Mouse (Mus musculus) hindbrain, embryonic 12.5 days (tissue): ENCODE measurements around the gene Mlip. TPM values are rescaled to one million over a fixed set of nuclear protein-coding genes. Genes with fewer than 3 reads are reported as not detected.

Experiments
- ATAC-seq: fragments of 200-750 bp; cut with Nextera tagmentation; 2 replicates; pipeline ENCODE4 v1.8.0; 2017; ENCODE audit warnings: moderate TSS enrichment; ENCODE audit not compliant: low FRiP score
- H3K27ac ChIP-seq: fragments of 300-500 bp; sonication (generic); 2 replicates; pipeline ENCODE4 v1.5.1; 2016; ENCODE audit warnings: mild to moderate bottlenecking
- H3K27me3 ChIP-seq: fragments of 300-500 bp; sonication (generic); 2 replicates; pipeline ENCODE4 v1.6.1; 2016; ENCODE audit warnings: mild to moderate bottlenecking
- H3K36me3 ChIP-seq: fragments of 300-500 bp; sonication (generic); 2 replicates; pipeline ENCODE4 v1.6.1; 2016; ENCODE audit warnings: mild to moderate bottlenecking
- H3K4me1 ChIP-seq: fragments of 300-500 bp; sonication (generic); 2 replicates; pipeline ENCODE4 v1.6.1; 2016
- H3K4me2 ChIP-seq: fragments of 300-500 bp; sonication (generic); replicated peaks from 2 replicates; pipeline ENCODE4 v1.6.1; 2016; ENCODE audit warnings: mild to moderate bottlenecking
- H3K4me3 ChIP-seq: fragments of 300-500 bp; sonication (generic); 2 replicates; pipeline ENCODE4 v1.5.1; 2016; ENCODE audit warnings: mild to moderate bottlenecking
- H3K9ac ChIP-seq: fragments of 300-500 bp; sonication (generic); 2 replicates; pipeline ENCODE4 v1.6.1; 2016; ENCODE audit warnings: mild to moderate bottlenecking, moderate library complexity
- H3K9me3 ChIP-seq: fragments of 300-500 bp; sonication (generic); replicated peaks from 2 replicates; pipeline ENCODE4 v1.6.1; 2016; ENCODE audit warnings: mild to moderate bottlenecking
- WGBS: fragments of 180-500 bp; shearing (Covaris S2); methylation state at CpG from one replicate; pipeline ENCODE4 v1.1.7; 2016; 5-methylcytosine and 5-hydroxymethylcytosine counted together
- polyA plus RNA-seq: library from polyadenylated mRNA; unstranded; fragments of >200 nt; fragmentation: Nextera tagmentation; extraction: Ambion mirVana; gene quantifications from 2 replicates; pipeline ENCODE4 v1.2.1, GENCODE M21; 2016

Gene Mlip
- polyA plus RNA-seq, 1 experiment from 2014 or later = 1.3 TPM

GRCm38 (mm10) chr9:77272727-77273126, 80.0 kb downstream of the Mlip start:
- no peak for ATAC-seq
- H3K9me3 ChIP-seq = no peaks in the 10 kb centered on the region
- 84% methylated on average over 4 of the region's 4 CpGs for WGBS
- H3K4me3 ChIP-seq = no peak overlapping the region
- no peak overlapping the region for H3K4me2 ChIP-seq
- no peak overlapping the region for H3K9ac ChIP-seq
- H3K4me1 ChIP-seq = no peaks in the 10 kb centered on the region; the same call in 1 of the 2 replicates
- no peaks in the 10 kb centered on the region for H3K27me3 ChIP-seq
- no peaks in the 10 kb centered on the region for H3K36me3 ChIP-seq
- no peak overlapping the region for H3K27ac ChIP-seq

- ATAC-seq = no peak
- H3K9me3 ChIP-seq = no peaks in the 10 kb centered on the region
- no peak overlapping the region for H3K27ac ChIP-seq
- no peak overlapping the region for H3K4me2 ChIP-seq
- H3K36me3 ChIP-seq = no peaks in the 10 kb centered on the region
- 76% methylated on average over 4 of the region's 4 CpGs for WGBS
- no peak overlapping the region for H3K9ac ChIP-seq
- H3K27me3 ChIP-seq = no peaks in the 10 kb centered on the region
- no peak overlapping the region for H3K4me3 ChIP-seq
- H3K4me1 ChIP-seq = 0 out of 2 replicates have a peak, but pooled peaks cover 3% of the 10 kb centered on the region
These were observed 87.3 kb downstream of the Mlip start for GRCm38 (mm10) chr9:77265268-77266017.

- Histone ChIP-seq H3K9me3 (no peaks in the 10 kb centered on the region), H3K9ac (no peak overlapping the region), H3K4me2 (no peak overlapping the region), H3K27me3 (no peaks in the 10 kb centered on the region), H3K36me3 (no peaks in the 10 kb centered on the region), H3K27ac (no peak overlapping the region), H3K4me3 (no peak overlapping the region), H3K4me1 (no peaks in the 10 kb centered on the region)
- no peak for ATAC-seq
- WGBS = 68% methylated on average over 4 of the region's 4 CpGs
These were observed 93.7 kb downstream of the Mlip start for GRCm38 (mm10) chr9:77259052-77259451.

DNA sequence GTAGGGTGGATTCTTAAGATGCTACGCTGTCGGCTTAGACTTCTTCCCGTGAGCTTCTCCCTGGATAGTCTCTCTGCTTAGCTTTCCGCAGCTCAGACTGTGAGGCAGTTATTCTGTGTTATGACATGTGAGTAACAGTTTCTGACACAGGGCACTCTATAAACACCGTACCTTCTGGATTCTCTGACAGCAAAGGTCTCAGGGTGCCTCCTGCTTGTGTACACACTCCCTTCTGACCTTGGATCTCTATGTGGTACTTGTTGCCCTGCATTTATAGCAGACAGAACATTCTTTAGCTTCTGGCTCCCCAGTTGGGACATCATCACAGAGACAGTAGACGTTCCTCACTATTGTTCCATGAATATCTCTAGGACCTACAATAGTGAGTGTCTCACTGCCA, 94.5 kb downstream of the Mlip start:
- Histone ChIP-seq H3K9ac (no peak overlapping the region), H3K27me3 (no peaks in the 10 kb centered on the region), H3K27ac (no peak overlapping the region), H3K4me2 (no peak overlapping the region), H3K9me3 (no peaks in the 10 kb centered on the region), H3K4me1 (no peaks in the 10 kb centered on the region), H3K36me3 (no peaks in the 10 kb centered on the region), H3K4me3 (no peak overlapping the region)
- ATAC-seq = no peak
- WGBS = 94% methylated on average over 6 of the region's 6 CpGs

GRCm38 (mm10) chr9:77254514-77254913, 98.3 kb downstream of the Mlip start:
- Histone ChIP-seq H3K4me1 (no peaks in the 10 kb centered on the region), H3K36me3 (no peaks in the 10 kb centered on the region), H3K27ac (no peak overlapping the region), H3K27me3 (no peaks in the 10 kb centered on the region), H3K4me2 (no peak overlapping the region), H3K4me3 (no peak overlapping the region), H3K9me3 (no peaks in the 10 kb centered on the region), H3K9ac (no peak overlapping the region)
- WGBS = 91% methylated on average over 3 of the region's 3 CpGs
- ATAC-seq = no peak

DNA sequence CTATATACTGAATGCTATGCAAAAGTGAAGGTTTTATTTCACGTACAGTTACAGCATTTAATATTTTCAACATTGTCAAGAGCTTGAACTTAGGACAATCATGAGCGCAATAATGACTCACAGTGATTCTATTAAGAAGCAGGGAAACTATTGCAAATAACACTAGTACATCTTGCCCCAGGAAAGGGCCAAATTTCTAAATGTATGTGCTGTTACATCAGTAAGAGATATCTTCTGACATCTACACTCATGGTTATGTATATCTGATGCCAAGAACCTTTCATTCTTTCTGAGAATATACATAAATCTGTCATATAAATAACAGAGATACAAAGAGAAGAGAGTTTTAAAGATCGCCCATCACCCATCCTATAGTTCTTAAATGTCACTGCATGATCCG, 100.0 kb downstream of the Mlip start:
- no peak overlapping the region for H3K4me3 ChIP-seq
- no peak overlapping the region for H3K9ac ChIP-seq
- H3K27me3 ChIP-seq = no peaks in the 10 kb centered on the region
- H3K36me3 ChIP-seq = no peaks in the 10 kb centered on the region
- no peak for ATAC-seq
- H3K9me3 ChIP-seq = no peaks in the 10 kb centered on the region
- H3K27ac ChIP-seq = no peak overlapping the region
- H3K4me1 ChIP-seq = no peaks in the 10 kb centered on the region
- H3K4me2 ChIP-seq = no peak overlapping the region
- WGBS = 93% methylated on average over 4 of the region's 4 CpGs

GRCm38 (mm10) chr9:77252134-77252533, 100.6 kb downstream of the Mlip start:
- H3K27ac ChIP-seq = no peak overlapping the region
- no peaks in the 10 kb centered on the region for H3K9me3 ChIP-seq
- H3K4me1 ChIP-seq = no peaks in the 10 kb centered on the region
- 83% methylated on average over 7 of the region's 7 CpGs for WGBS
- H3K36me3 ChIP-seq = no peaks in the 10 kb centered on the region
- no peak overlapping the region for H3K4me3 ChIP-seq
- no peak for ATAC-seq
- no peak overlapping the region for H3K9ac ChIP-seq
- H3K27me3 ChIP-seq = no peaks in the 10 kb centered on the region
- no peak overlapping the region for H3K4me2 ChIP-seq

DNA sequence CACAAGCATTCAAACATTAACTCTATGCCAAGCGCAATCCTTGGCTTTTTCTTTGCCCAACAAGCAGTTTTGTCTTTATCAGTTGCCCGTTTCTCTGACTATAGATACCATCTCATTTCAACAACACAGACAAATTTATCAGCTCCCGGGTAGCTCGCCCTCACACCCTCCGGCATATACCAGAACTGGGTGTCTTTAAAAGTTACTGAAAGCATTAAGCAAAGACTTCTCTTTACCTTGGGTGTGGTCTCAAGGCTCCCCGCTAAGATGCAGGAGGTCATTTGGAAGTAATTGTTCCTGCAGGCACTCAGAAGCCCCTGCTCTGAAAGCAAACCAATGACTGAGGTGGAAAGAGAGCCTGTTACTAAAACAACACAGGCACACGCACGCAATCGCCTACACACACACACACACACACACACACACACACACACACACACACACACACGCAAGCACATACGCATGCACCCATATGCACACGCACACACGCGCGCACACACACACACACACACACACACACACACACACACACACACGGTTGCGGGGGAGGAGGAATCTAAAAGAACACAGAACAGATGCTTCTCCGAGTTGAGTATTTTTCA, 101.2 kb downstream of the Mlip start:
- Histone ChIP-seq H3K4me3 (no peak overlapping the region), H3K9ac (no peak overlapping the region), H3K27ac (no peak overlapping the region), H3K4me2 (no peak overlapping the region), H3K27me3 (no peaks in the 10 kb centered on the region), H3K36me3 (no peaks in the 10 kb centered on the region), H3K4me1 (no peaks in the 10 kb centered on the region), H3K9me3 (no peaks in the 10 kb centered on the region)
- ATAC-seq = no peak
- WGBS = 88% methylated on average over 15 of the region's 18 CpGs

GRCm38 (mm10) chr9:77198250-77198649, 154.5 kb downstream of the Mlip start:
- no peak overlapping the region for H3K9ac ChIP-seq
- no peaks in the 10 kb centered on the region for H3K27me3 ChIP-seq
- H3K4me1 ChIP-seq = no peaks in the 10 kb centered on the region
- H3K27ac ChIP-seq = no peak overlapping the region
- no peak overlapping the region for H3K4me2 ChIP-seq
- ATAC-seq = no peak
- H3K4me3 ChIP-seq = no peak overlapping the region
- no peaks in the 10 kb centered on the region for H3K36me3 ChIP-seq
- H3K9me3 ChIP-seq = no peaks in the 10 kb centered on the region
- WGBS = 83% methylated on average over 1 of the region's 1 CpGs

- no peak for ATAC-seq
- Histone ChIP-seq H3K27me3 (no peaks in the 10 kb centered on the region), H3K9ac (no peak overlapping the region), H3K9me3 (no peaks in the 10 kb centered on the region), H3K4me3 (no peak overlapping the region), H3K27ac (no peak overlapping the region), H3K4me1 (no peaks in the 10 kb centered on the region), H3K36me3 (no peaks in the 10 kb centered on the region), H3K4me2 (no peak overlapping the region)
- 83% methylated on average over 3 of the region's 3 CpGs for WGBS
These were observed 173.3 kb downstream of the Mlip start for GRCm38 (mm10) chr9:77179486-77179885.

DNA sequence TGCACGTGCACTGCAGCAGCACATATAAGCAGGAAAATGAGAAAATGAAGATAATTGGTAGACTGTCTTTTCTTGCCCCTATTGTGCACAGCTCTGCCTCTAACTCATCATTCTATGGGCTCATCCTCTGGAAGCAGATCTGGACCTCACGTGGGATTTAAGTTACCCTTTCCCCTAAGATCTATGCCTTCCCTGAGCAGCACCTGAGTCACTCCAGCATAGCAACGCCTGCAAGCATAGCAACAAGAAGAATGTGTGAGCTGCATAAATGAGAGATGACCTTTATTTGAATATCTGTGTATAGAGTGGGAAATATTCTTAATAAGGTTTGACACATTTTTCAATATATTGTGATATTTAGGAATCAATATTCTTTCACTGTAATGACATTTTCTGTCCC, 176.9 kb downstream of the Mlip start:
- H3K36me3 ChIP-seq = no peaks in the 10 kb centered on the region
- H3K4me1 ChIP-seq = no peaks in the 10 kb centered on the region
- no peak overlapping the region for H3K9ac ChIP-seq
- H3K9me3 ChIP-seq = no peaks in the 10 kb centered on the region
- H3K4me3 ChIP-seq = no peak overlapping the region
- ATAC-seq = 0 out of 2 replicates have a peak, but pooled peaks have one; percentile 22
- WGBS = 81% methylated on average over 3 of the region's 3 CpGs
- no peak overlapping the region for H3K4me2 ChIP-seq
- no peaks in the 10 kb centered on the region for H3K27me3 ChIP-seq
- no peak overlapping the region for H3K27ac ChIP-seq

DNA sequence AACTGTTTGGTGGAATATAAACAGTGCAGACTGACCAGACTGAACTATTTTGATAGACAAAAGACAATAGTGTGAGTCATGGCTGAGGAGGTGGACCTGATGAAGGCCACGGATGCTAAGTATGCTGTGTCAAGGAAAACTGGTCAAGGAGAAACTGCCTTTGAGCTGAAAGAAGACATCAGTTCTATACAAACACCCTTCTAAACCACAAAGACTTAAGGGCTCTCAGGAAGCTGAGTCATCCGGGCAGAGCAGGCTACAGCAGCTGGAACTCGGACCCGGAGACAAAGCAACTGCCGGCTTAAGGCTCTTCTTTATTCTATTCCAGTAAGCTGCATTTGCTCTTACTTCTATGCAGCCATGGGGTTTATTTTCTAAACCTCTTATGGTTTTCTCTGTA, 180.7 kb downstream of the Mlip start:
- 70% methylated on average over 5 of the region's 5 CpGs for WGBS
- Histone ChIP-seq H3K4me3 (no peak overlapping the region), H3K27ac (no peak overlapping the region), H3K9ac (no peak overlapping the region), H3K4me2 (no peak overlapping the region), H3K36me3 (no peaks in the 10 kb centered on the region), H3K4me1 (no peaks in the 10 kb centered on the region), H3K27me3 (no peaks in the 10 kb centered on the region), H3K9me3 (no peaks in the 10 kb centered on the region)
- ATAC-seq = no peak

DNA sequence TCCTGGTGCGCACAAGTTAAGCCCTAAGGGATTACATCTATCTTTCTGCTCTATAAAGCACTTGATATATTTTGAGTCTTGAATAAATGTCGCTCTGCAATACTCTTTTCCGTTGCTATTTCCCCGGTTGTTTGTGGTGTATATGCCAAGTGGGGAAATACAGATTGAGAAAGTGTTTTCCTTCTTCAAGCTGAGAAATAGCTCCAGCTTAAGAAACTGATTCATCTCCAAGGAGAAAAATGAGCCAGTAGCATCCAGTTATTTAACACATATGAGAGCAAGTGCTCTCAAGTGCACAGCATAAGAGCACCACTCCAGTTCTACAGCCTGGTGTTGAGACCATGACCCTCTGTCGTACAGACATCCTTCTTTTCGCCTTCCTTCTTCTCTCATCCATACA, 186.9 kb downstream of the Mlip start:
- H3K4me3 ChIP-seq = no peak overlapping the region
- no peak overlapping the region for H3K27ac ChIP-seq
- no peaks in the 10 kb centered on the region for H3K4me1 ChIP-seq
- no peak for ATAC-seq
- H3K27me3 ChIP-seq = no peaks in the 10 kb centered on the region
- H3K36me3 ChIP-seq = no peaks in the 10 kb centered on the region
- H3K4me2 ChIP-seq = no peak overlapping the region
- no peak overlapping the region for H3K9ac ChIP-seq
- H3K9me3 ChIP-seq = no peaks in the 10 kb centered on the region
- 87% methylated on average over 6 of the region's 6 CpGs for WGBS
